Mouse (Mus musculus) MEL (cell line): ENCODE measurements around the gene Eif4g1. TPM values are rescaled to one million over a fixed set of nuclear protein-coding genes. Genes with fewer than 3 reads are reported as not detected.

Experiments used
- DNase-seq: peaks from one replicate; pipeline ENCODE4 v3.0.0; 2011; ENCODE audit warnings: low read depth, low spot score
- H3K27ac ChIP-seq: 2 replicates; pipeline ENCODE4 v1.5.1; 2012; ENCODE audit warnings: low read depth, mild to moderate bottlenecking, control low read depth, low read length, moderate library complexity; ENCODE audit not compliant: control insufficient read depth
- H3K27me3 ChIP-seq, 2 experiments: fragments of 150-350 bp in 1 of 2; sonication (generic) in 1 of 2; 2 replicates each; pipeline ENCODE4 v1.6.1; 2012; ENCODE audit warnings: low read length in 2 of 2, mild to moderate bottlenecking in 2 of 2, improper control_type of control experiment in 1 of 2, moderate library complexity in 1 of 2; ENCODE audit not compliant: insufficient read depth in 2 of 2, control insufficient read depth in 1 of 2
- H3K36me3 ChIP-seq, 2 experiments: 2 replicates each; pipeline ENCODE4 v1.6.1; 2012 to 2014; ENCODE audit warnings: low read length in 2 of 2, improper control_type of control experiment in 1 of 2, inconsistent platforms in 1 of 2, mild to moderate bottlenecking in 1 of 2; ENCODE audit not compliant: insufficient read depth in 2 of 2, control insufficient read depth in 1 of 2
- H3K4me1 ChIP-seq, 2 experiments: fragments of 150-350 bp in 1 of 2; sonication (generic) in 1 of 2; 2 replicates each; pipeline ENCODE4 v1.6.1; 2012; ENCODE audit warnings: low read length in 2 of 2, improper control_type of control experiment in 1 of 2, mild to moderate bottlenecking in 1 of 2; ENCODE audit not compliant: insufficient read depth in 2 of 2, control insufficient read depth in 1 of 2
- H3K4me3 ChIP-seq, 2 experiments: fragments of 150-350 bp in 1 of 2; sonication (generic) in 1 of 2; 2 replicates each; pipeline ENCODE4 v1.5.1; 2012; ENCODE audit warnings: low read depth in 2 of 2, low read length in 2 of 2, mild to moderate bottlenecking in 2 of 2, moderate library complexity in 2 of 2, control low read depth in 1 of 2, improper control_type of control experiment in 1 of 2; ENCODE audit not compliant: control insufficient read depth in 1 of 2, insufficient read depth in 1 of 2
- H3K79me2 ChIP-seq: 2 replicates; pipeline ENCODE4 v1.6.1; 2012; ENCODE audit warnings: mild to moderate bottlenecking, low read length, moderate library complexity; ENCODE audit not compliant: control insufficient read depth, poor library complexity, insufficient read depth
- H3K9ac ChIP-seq: 2 replicates; pipeline ENCODE4 v1.6.1; 2012; ENCODE audit warnings: low read depth, mild to moderate bottlenecking, control low read depth, low read length, moderate library complexity; ENCODE audit not compliant: control insufficient read depth, poor library complexity, severe bottlenecking
- H3K9me3 ChIP-seq: fragments of 150-350 bp; sonication (generic); replicated peaks from 2 replicates; pipeline ENCODE4 v1.6.1; 2012; ENCODE audit warnings: mild to moderate bottlenecking, low read length, improper control_type of control experiment, moderate library complexity; ENCODE audit not compliant: insufficient read depth
- BHLHE40 ChIP-seq: IDR thresholded peaks from 2 replicates; pipeline ENCODE4 v1.6.1; 2012; ENCODE audit warnings: low read depth, mild to moderate bottlenecking, inconsistent platforms, low read length, improper control_type of control experiment, borderline replicate concordance
- CHD2 ChIP-seq: IDR thresholded peaks from 2 replicates; pipeline ENCODE4 v1.6.1; 2011; ENCODE audit warnings: low read length, improper control_type of control experiment
- CTCF ChIP-seq, 3 experiments: IDR thresholded peaks in 2 of 3; conservative IDR thresholded peaks in 1 of 3; 2 replicates each; pipeline ENCODE4 v1.5.1; 2011 to 2012; ENCODE audit warnings: low read length in 3 of 3, low read depth in 2 of 3, mild to moderate bottlenecking in 2 of 3, improper control_type of control experiment in 1 of 3, inconsistent platforms in 1 of 3, mixed read lengths in 1 of 3, moderate library complexity in 1 of 3; ENCODE audit not compliant: control insufficient read depth in 1 of 3, insufficient read depth in 1 of 3, poor library complexity in 1 of 3, severe bottlenecking in 1 of 3
- ELF1 ChIP-seq: IDR thresholded peaks from 2 replicates; pipeline ENCODE4 v1.6.1; 2014; ENCODE audit warnings: low read depth, mild to moderate bottlenecking, inconsistent platforms, low read length, improper control_type of control experiment, moderate library complexity
- EP300 ChIP-seq, 2 experiments: IDR thresholded peaks; 2 replicates each; pipeline ENCODE4 v1.6.1; 2011; ENCODE audit warnings: improper control_type of control experiment in 2 of 2, low read length in 2 of 2, low read depth in 1 of 2, mild to moderate bottlenecking in 1 of 2
- ETS1 ChIP-seq: IDR thresholded peaks from 2 replicates; pipeline ENCODE4 v1.6.1; 2012; ENCODE audit warnings: low read depth, mild to moderate bottlenecking, inconsistent platforms, low read length, improper control_type of control experiment, moderate library complexity
- GABPA ChIP-seq: IDR thresholded peaks from 2 replicates; pipeline ENCODE4 v1.6.1; 2012; ENCODE audit warnings: low read depth, mild to moderate bottlenecking, inconsistent platforms, low read length, improper control_type of control experiment, moderate library complexity
- HCFC1 ChIP-seq: IDR thresholded peaks from 2 replicates; pipeline ENCODE4 v1.6.1; 2012; ENCODE audit warnings: low read depth, mild to moderate bottlenecking, inconsistent platforms, low read length, improper control_type of control experiment, moderate library complexity
- MAZ ChIP-seq: IDR thresholded peaks from 2 replicates; pipeline ENCODE4 v1.6.1; 2012; ENCODE audit warnings: low read depth, mild to moderate bottlenecking, inconsistent platforms, low read length, improper control_type of control experiment
- MXI1 ChIP-seq: IDR thresholded peaks from 2 replicates; pipeline ENCODE4 v1.6.1; 2011; ENCODE audit warnings: mild to moderate bottlenecking, low read depth, low read length, improper control_type of control experiment
- NELFE ChIP-seq: IDR thresholded peaks from 2 replicates; pipeline ENCODE4 v1.6.1; 2011; ENCODE audit warnings: low read depth, low read length, improper control_type of control experiment
- POLR2A ChIP-seq, 2 experiments: IDR thresholded peaks; 2 replicates each; pipeline ENCODE4 v1.6.1; 2011 to 2012; ENCODE audit warnings: low read length in 2 of 2, mild to moderate bottlenecking in 2 of 2, control low read depth in 1 of 2, improper control_type of control experiment in 1 of 2, low read depth in 1 of 2, moderate library complexity in 1 of 2; ENCODE audit not compliant: control insufficient read depth in 1 of 2, insufficient read depth in 1 of 2, poor library complexity in 1 of 2
- POLR2AphosphoS2 ChIP-seq: IDR thresholded peaks from 2 replicates; pipeline ENCODE4 v1.6.1; 2011; ENCODE audit warnings: low read length, improper control_type of control experiment
- POLR2AphosphoS5 ChIP-seq: IDR thresholded peaks from 2 replicates; pipeline ENCODE4 v1.6.1; 2012; ENCODE audit warnings: low read depth, borderline replicate concordance, mild to moderate bottlenecking, inconsistent platforms, low read length, moderate library complexity, mixed read lengths
- RAD21 ChIP-seq: IDR thresholded peaks from 2 replicates; pipeline ENCODE4 v1.6.1; 2011; ENCODE audit warnings: mild to moderate bottlenecking, low read depth, low read length, improper control_type of control experiment
- SIN3A ChIP-seq: IDR thresholded peaks from 2 replicates; pipeline ENCODE4 v1.6.1; 2012; ENCODE audit warnings: low read length, improper control_type of control experiment, inconsistent platforms
- SMC3 ChIP-seq: IDR thresholded peaks from 2 replicates; pipeline ENCODE4 v1.6.1; 2011; ENCODE audit warnings: low read depth, low read length, improper control_type of control experiment
- TBP ChIP-seq: IDR thresholded peaks from 2 replicates; pipeline ENCODE4 v1.8.0; 2011; ENCODE audit warnings: low read depth, low read length, improper control_type of control experiment
- TCF12 ChIP-seq: IDR thresholded peaks from 2 replicates; pipeline ENCODE4 v1.6.1; 2014; ENCODE audit warnings: low read depth, mild to moderate bottlenecking, inconsistent platforms, low read length, improper control_type of control experiment, moderate library complexity
- ZKSCAN1 ChIP-seq: IDR thresholded peaks from 2 replicates; pipeline ENCODE4 v1.6.1; 2012; ENCODE audit warnings: low read depth, mild to moderate bottlenecking, inconsistent platforms, low read length, improper control_type of control experiment, moderate library complexity
- ZNF384 ChIP-seq: IDR thresholded peaks from 2 replicates; pipeline ENCODE4 v1.6.1; 2012; ENCODE audit warnings: low read depth, mild to moderate bottlenecking, inconsistent platforms, low read length, improper control_type of control experiment
- polyA plus RNA-seq, 2 experiments: library from polyadenylated mRNA; stranded (reverse) in 1 of 2; unstranded in 1 of 2; fragments of >175 nt in 1 of 2; fragments of >200 nt in 1 of 2; gene quantifications; 2 replicates each; pipeline versions ENCODE4 v1.2.1 to v1.2.4; 2012; ENCODE audit warnings: low replicate concordance in 2 of 2, low read depth in 1 of 2; ENCODE audit not compliant: insufficient read length in 2 of 2, insufficient read depth in 1 of 2, missing spikeins in 1 of 2
- total RNA-seq: library from RNA; depleted of rRNA; stranded (reverse); fragments of 300-350 nt; gene quantifications from 2 replicates; pipeline ENCODE4 v1.2.3, GENCODE M21; 2012

Eif4g1 gene
- total and polyA plus RNA-seq, 3 experiments = 327 to 436 (median 409) TPM

- H3K4me3 ChIP-seq = no peak overlapping the region
- no peaks in the 10 kb centered on the region for H3K9me3 ChIP-seq
- H3K27ac ChIP-seq = no peak overlapping the region
- H3K4me1 ChIP-seq = no peaks in the 10 kb centered on the region
- TF ChIP-seq SIN3A = no peak
- no peak for TF ChIP-seq ETS1
- TF ChIP-seq GABPA = no peak
- no peak for TF ChIP-seq ELF1
- no peak for TF ChIP-seq BHLHE40
- no peak for TF ChIP-seq POLR2A (IDR thresholded peaks at IDR 0.05; ENCODE audit: control insufficient read depth in 1 of 2, insufficient read depth in 1 of 2, low read depth in 1 of 2, low read length in 2 of 2, poor library complexity in 1 of 2)
- no peak for TF ChIP-seq ZNF384
- no peak for TF ChIP-seq POLR2AphosphoS5
- TF ChIP-seq SMC3 = no peak
- no peak for TF ChIP-seq POLR2AphosphoS2
- no peak for TF ChIP-seq TCF12
- no peak for TF ChIP-seq MAZ
- no peak for TF ChIP-seq NELFE
- TF ChIP-seq RAD21 = no peak
- no peak for TF ChIP-seq CTCF (IDR thresholded peaks at IDR 0.05 in 2 of 3, conservative IDR thresholded peaks at IDR 0.05 in 1 of 3; ENCODE audit: control insufficient read depth in 1 of 3, insufficient read depth in 1 of 3, low read depth in 2 of 3, low read length in 3 of 3, poor library complexity in 1 of 3, severe bottlenecking in 1 of 3)
- no peak for TF ChIP-seq CHD2
- TF ChIP-seq ZKSCAN1 = no peak
- TF ChIP-seq HCFC1 = no peak
- TF ChIP-seq MXI1 = no peak
- TF ChIP-seq EP300 (IDR thresholded peaks at IDR 0.05; ENCODE audit: low read depth in 1 of 2, low read length in 2 of 2) = no peak
- H3K27me3 ChIP-seq = no peaks in the 10 kb centered on the region
- DNase-seq = no peak
- H3K79me2 ChIP-seq = no peaks in the 10 kb centered on the region
- H3K36me3 ChIP-seq = peaks cover 5 to 22% of the 10 kb centered on the region in 2 experiments; a peak in 3 of 4 replicates
- H3K9ac ChIP-seq = no peak overlapping the region
Observed at GRCm38 (mm10) chr16:20692241-20692965, 24.3 kb downstream of the Eif4g1 start.

- H3K4me3 ChIP-seq = no peak within 1 kb of the TSS
- no peak for TF ChIP-seq TBP
- TF ChIP-seq POLR2A (IDR thresholded peaks at IDR 0.05; ENCODE audit: control insufficient read depth in 1 of 2, insufficient read depth in 1 of 2, low read depth in 1 of 2, low read length in 2 of 2, poor library complexity in 1 of 2) = peak in 1 of 2 experiments; percentile 45; a peak in 1 of 4 replicates
- TF ChIP-seq POLR2AphosphoS2 = 0 out of 2 replicates have a peak, but pooled peaks have one; percentile 67
- no peak for TF ChIP-seq SMC3
- no peaks in the 10 kb centered on the region for H3K79me2 ChIP-seq
- no peak within 1 kb of the TSS for H3K9ac ChIP-seq
- H3K27ac ChIP-seq = no peak within 1 kb of the TSS
- no peaks in the 10 kb centered on the region for H3K4me1 ChIP-seq
- peaks cover 5 to 16% of the 10 kb centered on the region in 2 experiments; a peak in 3 of 4 replicates for H3K36me3 ChIP-seq
- H3K27me3 ChIP-seq = no peaks in the 10 kb centered on the region
- DNase-seq = no peak
- H3K9me3 ChIP-seq = no peaks in the 10 kb centered on the region
Observed at GRCm38 (mm10) chr16:20693111-20693701, 25.1 kb downstream of the Eif4g1 start, which contains the start of gene Fam131a. Gene Fam131a (plus strand): TSS chr16:20693241.
